Mouse (Mus musculus): ENCODE measurements around the gene Hspg2.

DNA sequence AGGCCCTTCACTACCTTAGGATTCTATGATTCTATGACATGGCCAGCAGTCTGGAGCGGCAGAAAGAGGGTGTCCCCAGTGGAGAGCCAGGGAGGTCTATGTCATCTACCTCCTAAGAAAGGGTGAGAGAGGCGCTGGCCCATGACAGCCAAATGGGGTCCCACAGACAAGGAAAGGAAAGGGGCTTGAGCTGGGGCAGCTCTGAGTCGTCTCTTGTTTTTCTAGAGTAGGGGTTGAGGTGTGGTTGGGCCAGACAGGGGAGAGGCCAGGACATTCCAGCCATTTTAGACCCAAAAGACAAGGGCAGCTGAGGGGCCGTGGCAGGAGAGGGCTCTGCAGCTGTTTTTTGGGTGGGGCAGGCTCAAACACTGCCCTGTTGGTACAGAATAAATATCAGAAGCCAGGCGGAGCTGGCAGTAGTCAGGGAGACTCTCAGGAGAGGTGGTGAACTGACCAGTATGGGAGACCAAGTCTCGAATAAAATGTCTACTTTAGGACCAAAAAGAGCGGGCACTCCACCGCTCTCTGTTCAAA, 15.3 kb upstream of the Hspg2 start, which contains the start of gene 1700013G24Rik:
- TF ChIP-seq GATA1 (IDR thresholded peaks at IDR 0.05; ENCODE audit: low read length) = no peak
- TF ChIP-seq TAL1 (IDR thresholded peaks at IDR 0.05; ENCODE audit: low read length) = no peak
